Mouse (Mus musculus): ENCODE results near the gene Ascc1. TPM values are rescaled to one million over a fixed set of nuclear protein-coding genes. Genes with fewer than 3 reads are reported as not detected.
"Not testable (repeated sequence)": the region's sequence is repeated elsewhere in the genome, so short reads cannot be mapped to it uniquely, and the experiment has no call there.

Ascc1 gene
- polyA plus RNA-seq, 1 experiment from 2014 or later: 19.0 TPM

DNA sequence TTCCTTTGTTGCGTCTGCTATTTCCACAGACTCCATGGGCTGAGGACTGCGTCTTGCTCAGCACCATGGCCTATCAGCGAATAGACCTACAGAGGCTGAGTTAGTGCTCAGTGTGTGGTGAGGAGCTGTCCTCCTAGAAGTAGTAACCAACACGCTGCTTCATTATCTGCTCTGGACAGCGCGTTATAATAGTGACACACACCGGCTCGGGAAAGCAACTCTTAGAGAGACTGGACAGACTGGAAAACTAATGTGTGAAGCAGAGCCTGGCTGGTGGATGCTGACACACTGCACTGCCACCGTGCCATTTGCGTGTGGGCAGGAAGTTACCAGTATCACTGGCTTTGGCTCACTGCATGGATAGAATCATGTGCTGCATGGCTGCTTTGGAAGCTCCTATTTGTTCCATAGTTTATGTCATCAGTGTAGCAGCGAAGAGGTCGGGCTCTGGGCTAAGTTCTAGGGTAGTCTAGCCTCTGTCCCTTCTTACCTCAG lies 20.2 kb upstream of the Ascc1 start:
- Histone ChIP-seq H3K79me2 (ENCODE audit: inconsistent target) (no peaks in the 10 kb centered on the region), H3K36me3 (ENCODE audit: inconsistent target) (peaks cover 6% of the 10 kb centered on the region; the same call in 1 of the 2 replicates), H3K4me3 (ENCODE audit: inconsistent target) (no peak overlapping the region), H3K27ac (no peak overlapping the region)
- 87% methylated on average over 12 of the region's 12 CpGs for WGBS (ENCODE audit: missing documents)

DNA sequence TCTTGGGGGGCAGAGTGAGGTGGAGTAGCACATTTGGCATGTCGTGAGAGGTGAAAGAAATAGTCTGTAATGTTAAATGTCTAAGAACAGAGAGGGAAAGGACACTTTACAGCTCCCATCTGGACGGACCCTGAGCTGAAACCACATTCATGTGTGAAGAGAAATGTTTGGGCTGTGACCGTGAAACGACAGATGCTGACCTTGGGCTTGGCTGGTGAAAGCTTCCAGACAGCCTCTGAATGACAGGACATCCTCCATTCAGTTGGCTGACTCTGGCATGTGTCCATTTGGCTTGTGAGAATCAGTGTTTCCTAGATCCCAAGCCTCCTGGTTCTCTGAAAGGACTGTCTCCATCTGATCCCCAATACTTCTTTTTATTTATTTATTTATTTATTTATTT lies 14.6 kb upstream of the Ascc1 start:
- no peak overlapping the region for H3K27ac ChIP-seq
- H3K36me3 ChIP-seq (ENCODE audit: inconsistent target): peaks cover 46% of the 10 kb centered on the region
- H3K4me3 ChIP-seq (ENCODE audit: inconsistent target): no peak overlapping the region
- 96% methylated on average over 4 of the region's 4 CpGs for WGBS (ENCODE audit: missing documents)
- no peaks in the 10 kb centered on the region; the same call in 1 of the 2 replicates for H3K79me2 ChIP-seq (ENCODE audit: inconsistent target)

- no peak overlapping the region for H3K27ac ChIP-seq
- H3K4me3 ChIP-seq (ENCODE audit: inconsistent target): no peak overlapping the region
- no peaks in the 10 kb centered on the region; the same call in 1 of the 2 replicates for H3K79me2 ChIP-seq (ENCODE audit: inconsistent target)
- 97% methylated on average over 9 of the region's 9 CpGs for WGBS (ENCODE audit: missing documents)
- H3K36me3 ChIP-seq (ENCODE audit: inconsistent target): peaks cover 55% of the 10 kb centered on the region
Observed at GRCm38 (mm10) chr10:59990393-59990792, 12.2 kb upstream of the Ascc1 start.

DNA sequence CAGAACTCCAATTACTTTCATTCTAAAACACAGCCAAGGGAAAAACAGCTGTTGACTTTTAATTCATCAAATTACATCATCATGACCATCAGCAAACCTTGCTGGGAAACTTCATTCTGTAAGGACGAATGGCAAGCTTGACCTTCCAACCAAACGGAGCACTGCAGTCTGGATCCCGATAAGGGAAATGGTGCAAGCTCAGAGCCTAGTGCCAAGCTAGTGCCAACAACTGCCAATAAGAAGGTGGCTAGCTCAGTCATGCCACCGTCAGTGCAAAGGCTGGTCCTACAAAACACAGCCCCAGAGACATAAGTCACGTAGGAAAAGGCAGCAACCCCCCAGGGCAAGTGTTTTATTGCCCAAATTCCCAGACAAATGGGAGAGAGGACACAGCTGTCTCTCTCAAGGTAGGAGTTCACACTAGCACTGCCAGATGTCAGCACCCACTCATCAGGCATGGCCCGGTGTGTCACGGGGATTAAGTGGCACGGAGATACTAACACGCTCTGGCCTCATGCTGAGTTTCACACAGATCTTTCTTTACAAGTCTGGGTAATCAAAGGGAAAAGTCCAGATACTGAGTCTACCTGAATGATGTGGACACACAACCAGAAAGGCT lies 11.2 kb upstream of the Ascc1 start:
- Histone ChIP-seq H3K27ac (no peak overlapping the region), H3K36me3 (ENCODE audit: inconsistent target) (peaks cover 63% of the 10 kb centered on the region), H3K4me3 (ENCODE audit: inconsistent target) (no peak overlapping the region), H3K79me2 (ENCODE audit: inconsistent target) (peaks cover 4% of the 10 kb centered on the region; the same call in 1 of the 2 replicates)
- WGBS (ENCODE audit: missing documents): 97% methylated on average over 9 of the region's 9 CpGs

DNA sequence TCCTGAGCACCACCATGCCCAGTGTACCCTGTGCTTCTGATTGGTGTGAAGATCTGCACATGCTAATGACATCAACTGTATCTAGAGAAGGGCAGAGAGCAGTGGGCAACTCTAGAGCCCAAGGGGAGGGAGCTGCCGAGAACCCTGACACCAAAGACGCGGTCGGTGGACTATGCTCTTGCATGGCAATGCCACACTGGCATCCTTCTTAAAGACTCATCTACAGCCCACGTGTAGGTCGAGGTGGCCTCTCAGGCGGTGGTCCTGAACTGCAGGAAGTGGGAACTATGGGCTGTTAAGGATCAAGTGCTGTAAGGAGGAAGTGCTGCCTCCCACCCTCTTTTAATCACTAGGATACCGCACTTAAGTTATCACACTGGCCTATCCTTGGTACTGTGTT lies 10.6 kb upstream of the Ascc1 start:
- H3K79me2 ChIP-seq (ENCODE audit: inconsistent target): peaks cover 11% of the 10 kb centered on the region; the same call in 1 of the 2 replicates
- H3K4me3 ChIP-seq (ENCODE audit: inconsistent target): no peak overlapping the region
- 87% methylated on average over 8 of the region's 8 CpGs for WGBS (ENCODE audit: missing documents)
- no peak overlapping the region for H3K27ac ChIP-seq
- H3K36me3 ChIP-seq (ENCODE audit: inconsistent target): peaks cover 60% of the 10 kb centered on the region

DNA sequence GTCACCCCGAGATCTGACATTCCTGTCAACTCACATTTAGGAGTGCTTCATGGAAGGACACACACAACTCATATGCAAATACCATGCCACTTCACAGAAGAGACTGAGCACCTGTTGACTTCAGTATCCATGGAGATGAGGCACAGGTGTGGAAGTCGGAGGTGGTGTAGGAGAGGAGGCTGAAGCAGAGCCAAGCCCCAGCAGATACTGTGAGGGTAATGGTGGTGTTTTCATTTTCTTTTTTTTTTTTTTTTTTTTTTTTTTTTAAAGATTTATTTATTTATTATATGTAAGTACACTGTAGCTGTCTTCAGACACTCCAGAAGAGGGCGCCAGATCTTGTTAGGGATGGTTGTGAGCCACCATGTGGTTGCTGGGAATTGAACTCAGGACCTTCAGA lies 8.8 kb upstream of the Ascc1 start:
- Histone ChIP-seq H3K36me3 (ENCODE audit: inconsistent target) (peaks cover 43% of the 10 kb centered on the region), H3K79me2 (ENCODE audit: inconsistent target) (peaks cover 28% of the 10 kb centered on the region; the same call in 1 of the 2 replicates)
- not testable (repeated sequence) for H3K4me3 ChIP-seq (ENCODE audit: inconsistent target); H3K27ac ChIP-seq
- 92% methylated on average over 2 of the region's 3 CpGs for WGBS (ENCODE audit: missing documents)

DNA sequence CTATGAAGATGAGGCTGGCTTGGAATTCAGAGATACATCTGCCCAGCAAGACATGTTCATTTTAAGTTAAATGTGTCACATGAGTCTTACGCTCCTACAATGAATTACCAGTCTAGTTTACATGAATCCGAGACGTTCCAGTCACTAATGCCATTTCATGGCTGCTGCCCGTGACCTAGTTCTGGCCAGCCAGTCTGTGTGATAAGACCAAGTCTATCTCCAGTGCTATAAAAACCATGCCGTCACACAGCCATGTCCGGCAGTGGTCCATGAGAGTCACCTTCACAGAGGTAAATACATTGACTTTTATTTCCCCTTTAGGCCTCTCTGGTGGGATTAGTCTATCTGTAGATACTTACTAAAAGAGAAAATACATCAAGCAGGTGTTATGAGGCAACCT lies 6.7 kb upstream of the Ascc1 start:
- H3K79me2 ChIP-seq (ENCODE audit: inconsistent target): peaks cover 45% of the 10 kb centered on the region
- WGBS (ENCODE audit: missing documents): 96% methylated on average over 6 of the region's 6 CpGs
- no peak overlapping the region for H3K27ac ChIP-seq
- peaks cover 23% of the 10 kb centered on the region; the same call in 1 of the 2 replicates for H3K36me3 ChIP-seq (ENCODE audit: inconsistent target)
- no peak overlapping the region for H3K4me3 ChIP-seq (ENCODE audit: inconsistent target)

GRCm38 (mm10) chr10:59997591-59997990 lies 5.0 kb upstream of the Ascc1 start:
- H3K27ac ChIP-seq: no peak overlapping the region
- H3K36me3 ChIP-seq (ENCODE audit: inconsistent target): peaks cover 19% of the 10 kb centered on the region; the same call in 1 of the 2 replicates
- WGBS (ENCODE audit: missing documents): 22% methylated on average over 7 of the region's 7 CpGs
- no peak overlapping the region for H3K4me3 ChIP-seq (ENCODE audit: inconsistent target)
- H3K79me2 ChIP-seq (ENCODE audit: inconsistent target): peaks cover 61% of the 10 kb centered on the region

- Histone ChIP-seq H3K4me3 (ENCODE audit: inconsistent target) (no peak overlapping the region), H3K36me3 (ENCODE audit: inconsistent target) (peaks cover 16% of the 10 kb centered on the region; the same call in 1 of the 2 replicates), H3K79me2 (ENCODE audit: inconsistent target) (peaks cover 61% of the 10 kb centered on the region), H3K27ac (no peak overlapping the region)
- WGBS (ENCODE audit: missing documents): 93% methylated on average over 3 of the region's 3 CpGs
Observed at GRCm38 (mm10) chr10:59999057-59999456, 3.5 kb upstream of the Ascc1 start.

- peak overlapping the region; percentile 87 for H3K4me3 ChIP-seq (ENCODE audit: inconsistent target)
- WGBS (ENCODE audit: missing documents): 86% methylated on average over 7 of the region's 8 CpGs
- H3K36me3 ChIP-seq (ENCODE audit: inconsistent target); H3K27ac ChIP-seq: not testable (repeated sequence)
- H3K79me2 ChIP-seq (ENCODE audit: inconsistent target): peaks cover 54% of the 10 kb centered on the region
Observed at GRCm38 (mm10) chr10:60001663-60002062, 942 bp upstream of the Ascc1 start.

GRCm38 (mm10) chr10:60002203-60002602 lies 402 bp upstream of the Ascc1 start:
- Histone ChIP-seq H3K4me3 (ENCODE audit: inconsistent target) (peak overlapping the region; percentile 87), H3K79me2 (ENCODE audit: inconsistent target) (peaks cover 49% of the 10 kb centered on the region), H3K36me3 (ENCODE audit: inconsistent target) (no peaks in the 10 kb centered on the region), H3K27ac (peak overlapping the region; percentile 68)
- 2% methylated on average over 12 of the region's 12 CpGs for WGBS (ENCODE audit: missing documents)

DNA sequence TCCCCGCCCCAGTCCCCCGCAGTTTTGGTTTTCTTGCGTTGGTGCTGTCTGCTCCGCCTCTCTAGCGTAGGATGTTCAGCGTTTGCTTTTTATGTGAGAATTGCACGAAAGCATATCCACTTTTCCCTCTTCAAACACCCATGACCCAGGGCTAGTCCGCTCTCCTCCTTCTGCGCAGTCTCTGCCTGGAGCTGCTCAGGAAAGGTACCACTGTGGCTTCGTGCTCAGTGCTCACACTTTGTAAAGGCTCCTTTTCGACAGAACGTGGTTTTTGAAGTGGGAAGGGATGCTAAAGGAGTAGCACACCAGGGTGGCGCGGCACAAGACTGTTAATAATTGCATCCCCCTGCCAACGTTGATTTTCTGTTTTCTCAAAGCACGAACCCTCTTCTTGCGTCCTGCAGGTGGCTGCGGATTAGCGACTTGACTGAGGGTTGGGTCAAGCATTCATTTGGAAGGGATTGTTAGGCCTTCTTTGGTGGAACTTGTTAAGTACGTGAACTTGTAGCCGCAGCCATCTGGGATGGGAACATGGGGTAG lies 678 bp downstream of the Ascc1 start:
- H3K79me2 ChIP-seq (ENCODE audit: inconsistent target): peaks cover 38% of the 10 kb centered on the region
- peak overlapping the region; percentile 64 for H3K4me3 ChIP-seq (ENCODE audit: inconsistent target)
- 2% methylated on average over 21 of the region's 21 CpGs for WGBS (ENCODE audit: missing documents)
- peak overlapping the region; percentile 74 for H3K27ac ChIP-seq
- H3K36me3 ChIP-seq (ENCODE audit: inconsistent target): no peaks in the 10 kb centered on the region

DNA sequence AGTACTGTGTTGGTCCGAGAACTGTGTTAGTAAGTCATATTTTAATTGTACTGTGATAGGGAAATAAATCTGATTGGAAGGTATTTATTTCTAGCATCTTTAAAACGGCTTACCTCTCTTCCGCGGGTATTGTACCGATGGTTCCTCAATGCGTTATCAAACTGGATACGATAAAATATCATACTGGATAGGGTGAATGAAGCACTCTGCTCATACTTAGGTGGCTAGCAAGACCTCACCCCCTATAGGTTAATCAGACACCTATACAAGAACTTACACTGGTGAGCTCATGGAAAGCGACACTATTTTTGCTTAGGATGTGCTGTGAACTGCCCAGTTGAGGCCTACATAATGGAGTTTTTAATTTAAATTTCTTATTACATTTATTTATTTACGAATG lies 1.2 kb downstream of the Ascc1 start:
- peak overlapping the region; percentile 74 for H3K27ac ChIP-seq
- peak overlapping the region; percentile 64 for H3K4me3 ChIP-seq (ENCODE audit: inconsistent target)
- 78% methylated on average over 8 of the region's 9 CpGs for WGBS (ENCODE audit: missing documents)
- H3K36me3 ChIP-seq (ENCODE audit: inconsistent target): no peaks in the 10 kb centered on the region
- peaks cover 33% of the 10 kb centered on the region for H3K79me2 ChIP-seq (ENCODE audit: inconsistent target)

GRCm38 (mm10) chr10:60005264-60005663 lies 2.7 kb downstream of the Ascc1 start:
- no peak overlapping the region for H3K4me3 ChIP-seq (ENCODE audit: inconsistent target)
- no peaks in the 10 kb centered on the region for H3K36me3 ChIP-seq (ENCODE audit: inconsistent target)
- no peak overlapping the region for H3K27ac ChIP-seq
- H3K79me2 ChIP-seq (ENCODE audit: inconsistent target): peaks cover 22% of the 10 kb centered on the region
- WGBS (ENCODE audit: missing documents): 77% methylated on average over 2 of the region's 2 CpGs

- 27% methylated on average over 3 of the region's 3 CpGs for WGBS (ENCODE audit: missing documents)
- Histone ChIP-seq H3K79me2 (ENCODE audit: inconsistent target) (no peaks in the 10 kb centered on the region; the same call in 1 of the 2 replicates), H3K36me3 (ENCODE audit: inconsistent target) (peaks cover 7% of the 10 kb centered on the region; the same call in 1 of the 2 replicates), H3K27ac (peak overlapping the region; percentile 44), H3K4me3 (ENCODE audit: inconsistent target) (no peak overlapping the region)
Observed at GRCm38 (mm10) chr10:60009115-60009514, 6.5 kb downstream of the Ascc1 start.

Measured in macrophage (primary cell).